Mouse (Mus musculus) megakaryocyte, embryonic 14.5 days (primary cell): ENCODE measurements around the gene Jak2.

Experiments used
- FLI1 ChIP-seq: IDR thresholded peaks from 2 replicates; pipeline ENCODE4 v1.6.1; 2012; ENCODE audit warnings: low read length, inconsistent platforms, mixed read lengths
- GATA1 ChIP-seq: IDR thresholded peaks from 3 replicates; pipeline ENCODE4 v1.6.1; 2012; ENCODE audit warnings: mixed read lengths, low read length, inconsistent platforms, borderline replicate concordance

DNA sequence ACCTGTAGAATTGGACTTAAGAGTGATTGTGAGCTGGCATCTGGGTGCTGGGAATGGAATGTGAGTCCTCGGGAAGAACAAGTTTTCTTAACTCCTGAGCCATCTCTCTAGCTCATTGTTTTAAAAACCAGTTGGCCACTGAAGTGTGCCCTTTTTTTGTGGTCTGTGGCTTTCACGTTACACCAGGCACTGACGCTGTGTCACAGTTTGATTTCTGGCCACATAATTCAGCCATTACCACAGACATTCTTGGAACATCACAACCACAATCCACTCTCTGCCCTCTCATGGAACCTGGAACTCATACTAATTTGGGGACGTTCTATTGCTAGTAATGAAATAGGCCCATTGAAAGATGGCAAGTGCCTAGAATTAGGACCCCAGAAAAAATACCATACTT is 89.4 kb downstream of the Jak2 start:
- TF ChIP-seq GATA1 (no peak), FLI1 (no peak)
